Mouse (Mus musculus): Measurements from ENCODE around the gene Fermt2.
"Not testable (repeated sequence)": the region's sequence is repeated elsewhere in the genome, so short reads cannot be mapped to it uniquely, and the experiment has no call there.

DNA sequence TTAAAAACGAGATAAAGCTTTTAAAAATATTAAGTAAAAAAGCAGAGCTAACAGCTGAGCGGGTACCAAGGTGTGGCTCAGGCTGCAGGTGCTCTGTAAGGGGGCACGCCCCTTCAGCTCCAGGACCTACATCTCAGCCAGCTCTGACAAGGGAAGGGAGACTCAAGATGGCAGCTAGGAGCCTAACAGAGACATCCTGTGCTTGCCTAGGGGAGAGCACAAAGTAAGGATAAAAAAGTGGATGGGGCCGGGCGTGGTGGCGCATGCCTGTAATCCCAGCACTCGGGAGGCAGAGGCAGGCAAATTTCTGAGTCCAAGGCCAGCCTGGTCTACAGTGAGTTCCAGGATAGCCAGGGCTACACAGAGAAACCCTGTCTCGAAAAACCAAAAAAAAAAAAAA is 63.5 kb downstream of the Fermt2 start:
- not testable (repeated sequence) for TF ChIP-seq CTCF (IDR thresholded peaks at IDR 0.05; ENCODE audit: borderline replicate concordance, control insufficient read depth, extremely low read depth, insufficient read depth, low read length, poor library complexity); POLR2A (IDR thresholded peaks at IDR 0.05; ENCODE audit: control insufficient read depth, extremely low read depth, insufficient read depth, low read length, poor library complexity)

Data from thymus, adult 2 months (tissue).